Mouse (Mus musculus) E14TG2a.4 (cell line): Measurements from ENCODE around the gene Wbp2.
A peak's percentile ranks its signal among the peaks of the same experiment; 100 is the strongest.

Experiments used
- H3K27me3 ChIP-seq: 2 replicates; pipeline ENCODE4 v1.6.1; 2014; ENCODE audit warnings: low read length, control low read depth; ENCODE audit not compliant: insufficient read depth
- H3K36me3 ChIP-seq: 2 replicates; pipeline ENCODE4 v1.6.1; 2014; ENCODE audit warnings: low read length, control low read depth; ENCODE audit not compliant: insufficient read depth
- H3K4me1 ChIP-seq: replicated peaks from 2 replicates; pipeline ENCODE4 v1.6.1; 2014; ENCODE audit warnings: low read depth, low read length, control low read depth
- H3K4me3 ChIP-seq: replicated peaks from 2 replicates; pipeline ENCODE4 v1.5.1; 2014; ENCODE audit warnings: mild to moderate bottlenecking, low read length
- H3K9me3 ChIP-seq: 2 replicates; pipeline ENCODE4 v1.6.1; 2014; ENCODE audit warnings: low read length, control low read depth
- CTCF ChIP-seq: conservative IDR thresholded peaks from 2 replicates; pipeline ENCODE4 v1.5.1; 2014; ENCODE audit warnings: low read length
- NANOG ChIP-seq: IDR thresholded peaks from 2 replicates; pipeline ENCODE4 v1.6.1; 2014; ENCODE audit warnings: borderline replicate concordance, low read length, mixed read lengths
- POU5F1 ChIP-seq: IDR thresholded peaks from 2 replicates; pipeline ENCODE4 v1.6.1; 2014; ENCODE audit warnings: low read length, borderline replicate concordance

Gene Wbp2

GRCm38 (mm10) chr11:116078221-116078620, 8.6 kb downstream of the Wbp2 start:
- Histone ChIP-seq H3K27me3 (no peaks in the 10 kb centered on the region), H3K4me1 (peaks cover 75% of the 10 kb centered on the region), H3K36me3 (peaks cover 44% of the 10 kb centered on the region), H3K9me3 (no peaks in the 10 kb centered on the region), H3K4me3 (peak overlapping the region; percentile 76)
- TF ChIP-seq CTCF (no peak), NANOG (no peak), POU5F1 (no peak)

- Histone ChIP-seq H3K4me3 (peak within 1 kb of the TSS; percentile 76), H3K36me3 (peaks cover 40% of the 10 kb centered on the region), H3K4me1 (peaks cover 70% of the 10 kb centered on the region), H3K9me3 (no peaks in the 10 kb centered on the region), H3K27me3 (no peaks in the 10 kb centered on the region)
- no peak for TF ChIP-seq NANOG
- no peak for TF ChIP-seq CTCF
- no peak for TF ChIP-seq POU5F1
Observed at GRCm38 (mm10) chr11:116077446-116078204, 9.2 kb downstream of the Wbp2 start, which contains the start of gene Unc13d. Unc13d (minus strand) TSS chr11:116077961.

GRCm38 (mm10) chr11:116076836-116077235, 10.0 kb downstream of the Wbp2 start:
- Histone ChIP-seq H3K27me3 (no peaks in the 10 kb centered on the region), H3K4me3 (peak overlapping the region; percentile 76), H3K4me1 (peaks cover 62% of the 10 kb centered on the region), H3K36me3 (peaks cover 32% of the 10 kb centered on the region), H3K9me3 (no peaks in the 10 kb centered on the region)
- TF ChIP-seq NANOG (no peak), CTCF (no peak), POU5F1 (no peak)

- H3K9me3 ChIP-seq, result no peaks in the 10 kb centered on the region
- peaks cover 56% of the 10 kb centered on the region for H3K4me1 ChIP-seq
- peak overlapping the region; percentile 76 for H3K4me3 ChIP-seq
- peaks cover 26% of the 10 kb centered on the region for H3K36me3 ChIP-seq
- no peaks in the 10 kb centered on the region for H3K27me3 ChIP-seq
- TF ChIP-seq POU5F1 (no peak), NANOG (no peak), CTCF (no peak)
Observed at GRCm38 (mm10) chr11:116076266-116076540, 10.6 kb downstream of the Wbp2 start.

- H3K4me1 ChIP-seq, result peaks cover 51% of the 10 kb centered on the region
- H3K36me3 ChIP-seq, result peaks cover 21% of the 10 kb centered on the region
- H3K9me3 ChIP-seq, result no peaks in the 10 kb centered on the region
- no peaks in the 10 kb centered on the region for H3K27me3 ChIP-seq
- TF ChIP-seq POU5F1 (no peak), CTCF (no peak), NANOG (no peak)
- H3K4me3 ChIP-seq, result peak overlapping the region; percentile 76
Observed at GRCm38 (mm10) chr11:116075539-116076265, 11.1 kb downstream of the Wbp2 start.

GRCm38 (mm10) chr11:116074436-116074991, 12.3 kb downstream of the Wbp2 start:
- Histone ChIP-seq H3K4me3 (no peak overlapping the region), H3K9me3 (no peaks in the 10 kb centered on the region), H3K36me3 (peaks cover 10% of the 10 kb centered on the region), H3K27me3 (no peaks in the 10 kb centered on the region), H3K4me1 (peaks cover 42% of the 10 kb centered on the region)
- TF ChIP-seq POU5F1, result no peak
- no peak for TF ChIP-seq CTCF
- no peak for TF ChIP-seq NANOG

GRCm38 (mm10) chr11:116072608-116073007, 14.2 kb downstream of the Wbp2 start:
- Histone ChIP-seq H3K4me3 (no peak overlapping the region), H3K27me3 (0 out of 2 replicates have a peak, but pooled peaks cover 3% of the 10 kb centered on the region), H3K4me1 (peaks cover 23% of the 10 kb centered on the region), H3K9me3 (no peaks in the 10 kb centered on the region), H3K36me3 (no peaks in the 10 kb centered on the region)
- TF ChIP-seq POU5F1 (no peak), NANOG (no peak), CTCF (no peak)

- H3K27me3 ChIP-seq, result peaks cover 6% of the 10 kb centered on the region; the same call in 1 of the 2 replicates
- TF ChIP-seq CTCF (peak; percentile 88), NANOG (no peak)
- H3K4me1 ChIP-seq, result peaks cover 13% of the 10 kb centered on the region
- no peaks in the 10 kb centered on the region for H3K9me3 ChIP-seq
- H3K36me3 ChIP-seq, result no peaks in the 10 kb centered on the region
- no peak overlapping the region for H3K4me3 ChIP-seq
Observed at GRCm38 (mm10) chr11:116071510-116071909, 15.3 kb downstream of the Wbp2 start.
